Mouse (Mus musculus): ENCODE data around the gene Ugt1a6a.
"Not testable (repeated sequence)": the region's sequence is repeated elsewhere in the genome, so short reads cannot be mapped to it uniquely, and the experiment has no call there.

Gene Ugt1a6a

GRCm38 (mm10) chr1:88213766-88214461 is 79.3 kb downstream of the Ugt1a6a start:
- DNase-seq = no peak

DNA sequence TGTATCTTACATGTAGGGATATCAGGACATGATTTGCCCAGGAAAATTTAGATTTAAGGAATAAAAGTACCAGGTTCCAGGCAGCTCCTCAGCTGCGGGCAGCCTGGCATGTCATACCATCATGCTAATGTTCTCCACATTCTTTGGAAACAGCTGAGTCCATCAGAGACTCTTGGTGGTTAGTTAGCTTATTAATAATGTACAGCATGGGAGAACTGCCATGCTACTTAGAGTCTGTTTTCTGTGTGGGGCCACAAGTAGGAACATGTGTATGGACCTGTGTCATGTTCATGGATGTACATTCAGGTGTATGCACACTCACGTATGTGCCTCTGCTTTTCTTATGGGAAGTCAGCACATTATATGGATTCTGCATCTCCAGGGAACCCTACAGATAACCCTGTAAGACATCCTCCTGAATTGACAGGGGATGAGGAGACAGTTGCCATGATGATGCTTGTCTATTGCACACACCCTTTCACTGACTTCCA is 79.9 kb downstream of the Ugt1a6a start:
- DNase-seq = no peak

DNA sequence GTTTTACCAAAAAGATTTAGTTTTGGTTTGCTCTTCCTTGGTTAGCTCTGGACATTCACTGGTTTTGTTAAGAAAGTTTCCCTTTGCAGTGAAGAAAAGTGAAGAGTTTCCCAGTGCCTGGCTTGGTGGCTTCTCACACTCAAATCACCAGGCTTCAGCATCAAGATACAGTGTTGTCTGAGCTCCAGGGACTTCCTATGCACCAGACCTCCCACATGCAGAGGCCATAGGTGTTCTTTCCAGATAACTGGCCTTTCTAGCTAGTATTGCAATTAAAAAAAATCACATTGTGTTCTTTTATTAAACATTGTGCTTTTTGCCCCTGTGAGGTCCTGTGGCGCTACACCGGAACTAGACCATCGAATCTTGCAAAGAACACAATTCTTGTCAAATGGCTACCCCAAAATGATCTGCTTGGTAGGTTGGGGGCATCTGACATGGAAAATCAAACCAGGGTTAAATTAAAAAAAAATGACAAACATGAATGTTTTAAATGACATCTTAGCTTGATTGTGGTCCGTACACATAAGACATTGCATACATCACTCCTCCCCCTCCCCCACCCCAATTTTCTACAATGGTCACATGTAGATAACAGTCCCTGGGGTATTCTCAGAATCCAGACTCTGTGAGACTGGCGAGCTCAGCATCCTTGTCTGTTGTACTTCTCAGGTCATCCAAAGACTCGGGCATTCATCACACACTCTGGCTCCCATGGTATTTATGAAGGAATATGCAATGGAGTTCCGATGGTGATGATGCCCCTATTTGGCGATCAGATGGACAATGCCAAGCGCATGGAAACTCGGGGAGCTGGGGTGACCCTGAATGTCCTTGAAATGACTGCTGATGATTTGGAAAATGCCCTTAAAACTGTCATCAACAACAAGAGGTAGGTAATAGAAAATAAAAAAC is 81.1 kb downstream of the Ugt1a6a start:
- no peak for DNase-seq

DNA sequence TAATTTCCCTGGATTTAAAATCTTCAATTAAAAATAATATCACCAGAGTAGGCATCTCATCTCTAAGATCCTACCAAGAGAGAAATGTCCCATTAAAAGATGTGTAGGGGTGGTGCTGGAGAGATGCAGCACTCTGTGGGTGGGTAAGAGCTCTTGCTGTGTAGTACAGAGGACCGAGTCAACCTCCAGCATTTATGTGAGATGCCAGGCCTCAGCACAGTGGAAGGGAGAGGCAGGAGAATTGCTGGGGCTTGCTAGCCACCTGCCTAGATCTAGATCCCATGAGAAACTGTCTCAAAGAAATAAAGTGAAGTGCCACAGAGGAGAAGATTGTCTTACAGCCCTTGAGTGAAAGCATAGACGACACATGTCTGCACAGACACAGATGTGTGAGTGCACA is 81.9 kb downstream of the Ugt1a6a start:
- no peak for DNase-seq

GRCm38 (mm10) chr1:88217144-88217543 is 82.5 kb downstream of the Ugt1a6a start:
- DNase-seq = no peak

GRCm38 (mm10) chr1:88217576-88217975 is 83.0 kb downstream of the Ugt1a6a start:
- DNase-seq = no peak

DNA sequence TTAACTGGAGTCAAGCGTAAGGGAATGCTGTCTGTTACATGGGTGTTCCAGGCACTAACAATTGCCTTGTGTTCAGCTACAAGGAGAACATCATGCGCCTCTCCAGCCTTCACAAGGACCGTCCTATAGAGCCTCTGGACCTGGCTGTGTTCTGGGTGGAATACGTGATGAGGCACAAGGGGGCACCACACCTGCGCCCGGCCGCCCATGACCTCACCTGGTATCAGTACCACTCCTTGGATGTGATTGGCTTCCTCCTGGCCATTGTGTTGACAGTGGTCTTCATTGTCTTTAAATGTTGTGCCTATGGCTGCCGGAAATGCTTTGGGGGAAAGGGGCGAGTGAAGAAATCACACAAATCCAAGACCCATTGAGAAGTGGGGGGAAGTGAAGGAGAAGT is 83.4 kb downstream of the Ugt1a6a start:
- DNase-seq = no peak

DNA sequence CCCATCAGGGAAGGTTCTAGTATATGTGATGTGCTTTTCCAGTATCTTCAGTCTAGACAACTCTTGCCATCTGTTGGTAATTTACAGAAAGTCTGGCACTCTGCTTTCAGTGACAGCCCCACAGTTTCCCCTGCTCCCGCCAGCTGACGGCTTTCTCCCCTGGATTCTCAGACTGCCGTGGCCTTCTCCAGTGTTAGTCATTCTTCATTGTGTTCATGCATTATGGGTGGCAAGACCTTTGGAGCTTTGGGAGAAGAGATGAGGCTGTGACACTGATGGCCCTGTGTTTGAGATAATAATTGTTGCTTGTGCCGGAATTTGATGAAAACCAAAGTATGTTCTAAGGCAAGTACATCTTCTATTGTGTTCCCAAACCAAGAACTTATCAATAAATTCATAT is 84.0 kb downstream of the Ugt1a6a start:
- no peak for DNase-seq

DNA sequence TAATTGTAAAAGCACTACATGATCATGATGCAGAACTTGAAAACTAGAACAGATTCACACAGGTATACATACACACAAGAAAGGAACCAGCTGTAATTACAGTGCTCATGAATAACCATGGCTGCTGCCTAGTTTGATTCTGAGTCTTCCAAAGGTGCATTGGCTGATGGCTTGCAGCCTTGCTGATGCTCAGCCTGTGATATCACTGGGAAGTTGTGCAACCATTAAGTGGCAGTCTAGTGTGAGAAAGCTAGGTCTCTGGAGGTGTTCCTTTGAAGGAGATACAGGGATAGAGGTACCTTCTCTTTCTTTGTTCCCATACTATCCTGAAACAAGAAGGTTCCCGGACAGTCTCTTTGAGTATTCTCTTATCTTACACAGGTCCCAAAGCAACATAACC is 84.4 kb downstream of the Ugt1a6a start:
- DNase-seq = no peak

DNA sequence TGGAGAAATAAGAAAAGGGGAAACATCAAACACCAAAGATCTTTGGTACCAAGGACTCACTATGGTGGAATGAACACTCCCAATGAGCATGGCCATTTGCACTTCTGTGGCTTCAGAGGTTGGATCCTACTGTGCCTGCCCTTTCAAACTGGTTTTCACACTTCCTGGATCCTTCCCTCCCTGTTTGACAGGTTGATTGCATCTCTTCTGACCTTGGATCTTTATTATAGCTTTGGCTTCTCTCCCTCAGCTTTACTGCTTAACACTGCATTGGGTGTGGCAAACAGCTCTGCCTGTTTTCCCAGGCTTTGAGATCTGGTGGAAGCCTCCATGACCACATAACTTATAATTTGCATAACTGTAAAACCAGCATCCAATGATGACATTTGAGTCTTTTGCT is 85.7 kb downstream of the Ugt1a6a start:
- peak in 1 of 2 experiments; percentile 3 for DNase-seq

DNA sequence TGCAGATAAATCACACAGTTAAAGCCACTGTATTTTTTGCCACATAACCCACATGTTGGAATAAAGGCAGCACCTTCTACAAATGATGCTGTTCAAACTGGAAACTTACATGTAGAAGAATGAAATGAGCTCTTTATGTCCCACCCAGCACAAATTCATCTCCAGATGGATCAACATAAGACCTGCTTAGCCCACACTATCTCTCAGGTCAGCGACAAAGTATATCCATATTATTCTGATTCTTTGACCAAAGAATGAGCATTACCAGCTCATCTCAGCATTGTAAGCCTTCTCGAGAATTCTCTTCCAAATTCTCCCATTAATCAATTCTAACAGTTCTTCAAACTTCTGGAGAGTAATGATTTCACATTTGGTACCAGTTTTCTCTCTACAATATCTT is 87.6 kb downstream of the Ugt1a6a start:
- no peak for DNase-seq

GRCm38 (mm10) chr1:88223011-88223515 is 88.5 kb downstream of the Ugt1a6a start:
- not testable (repeated sequence) for DNase-seq

DNA sequence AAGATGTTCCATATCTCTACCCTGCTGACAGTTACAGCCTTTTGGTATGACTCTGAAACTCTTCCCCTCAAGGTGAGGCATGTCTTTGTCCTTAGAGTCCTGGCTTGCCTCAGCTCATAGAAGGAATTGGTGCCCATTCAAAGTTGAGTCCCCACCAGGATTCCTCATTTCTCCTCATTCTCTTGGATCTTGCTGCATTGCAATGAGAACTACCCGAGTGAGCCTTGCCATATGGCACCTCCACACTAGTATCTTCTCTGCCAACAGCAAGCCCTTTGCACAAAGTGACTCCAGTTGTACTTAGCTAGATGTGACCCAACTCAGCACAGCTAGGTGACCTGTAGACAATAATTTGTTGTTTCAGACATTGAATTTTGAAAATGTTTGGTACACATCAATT is 89.0 kb downstream of the Ugt1a6a start:
- peak in 1 of 2 experiments; percentile 4 for DNase-seq

DNA sequence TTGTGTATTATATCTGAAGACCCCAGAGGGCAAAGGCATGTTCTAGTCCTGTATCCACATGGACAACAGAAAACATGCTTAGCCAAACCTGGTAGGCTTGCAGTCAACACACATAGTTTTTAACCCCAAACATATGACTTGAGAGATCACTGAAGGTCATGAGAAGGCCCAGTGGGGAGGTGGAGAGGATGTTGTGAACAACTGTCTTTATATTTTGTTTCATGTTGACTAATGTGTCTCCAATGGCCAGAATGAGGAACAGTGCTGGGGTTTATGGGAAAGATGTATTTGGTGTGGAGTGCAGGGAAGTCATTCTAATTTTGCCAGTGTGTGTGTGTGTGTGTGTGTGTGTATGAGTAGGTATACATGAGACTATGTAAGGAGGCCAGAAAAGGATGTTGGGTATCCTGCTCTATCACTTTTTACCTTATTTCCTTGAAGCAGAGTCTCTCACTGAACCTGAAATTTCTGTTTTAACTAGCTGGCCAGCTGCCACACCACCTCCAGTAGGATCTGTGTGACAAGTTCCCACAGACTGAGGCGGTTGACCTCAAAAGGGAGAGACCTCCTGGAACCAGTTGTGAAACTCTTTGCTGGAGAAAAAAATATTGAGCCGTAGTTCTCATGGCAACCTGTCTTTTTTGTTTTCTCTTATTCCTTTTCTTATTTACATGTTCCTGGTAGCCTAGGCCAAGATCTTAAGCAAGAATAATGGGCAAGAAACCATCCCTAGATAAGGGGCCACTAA is 89.6 kb downstream of the Ugt1a6a start:
- DNase-seq = peak; percentile 16 to 25

GRCm38 (mm10) chr1:88225301-88225700 is 90.7 kb downstream of the Ugt1a6a start:
- not testable (repeated sequence) for DNase-seq

DNA sequence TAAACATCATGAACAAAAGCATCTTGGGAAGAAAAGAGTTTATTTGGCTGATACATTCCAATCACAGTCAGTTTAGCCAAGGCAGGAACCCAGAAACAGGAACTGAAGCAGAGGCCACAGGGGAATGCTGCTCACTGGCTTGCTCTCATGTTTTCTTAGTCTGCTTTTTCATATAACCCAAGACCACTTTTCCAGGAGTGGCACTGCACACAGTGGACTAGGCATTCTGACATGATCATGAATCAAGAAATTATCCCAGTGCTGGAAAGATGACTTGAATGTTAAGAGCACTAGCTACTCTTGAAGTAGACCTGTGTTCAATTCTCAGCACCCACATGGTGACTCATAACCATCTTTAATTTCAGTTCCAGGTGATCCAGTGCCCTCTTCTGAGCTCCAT is 91.1 kb downstream of the Ugt1a6a start:
- DNase-seq = peak in 1 of 2 experiments; percentile 3

DNA sequence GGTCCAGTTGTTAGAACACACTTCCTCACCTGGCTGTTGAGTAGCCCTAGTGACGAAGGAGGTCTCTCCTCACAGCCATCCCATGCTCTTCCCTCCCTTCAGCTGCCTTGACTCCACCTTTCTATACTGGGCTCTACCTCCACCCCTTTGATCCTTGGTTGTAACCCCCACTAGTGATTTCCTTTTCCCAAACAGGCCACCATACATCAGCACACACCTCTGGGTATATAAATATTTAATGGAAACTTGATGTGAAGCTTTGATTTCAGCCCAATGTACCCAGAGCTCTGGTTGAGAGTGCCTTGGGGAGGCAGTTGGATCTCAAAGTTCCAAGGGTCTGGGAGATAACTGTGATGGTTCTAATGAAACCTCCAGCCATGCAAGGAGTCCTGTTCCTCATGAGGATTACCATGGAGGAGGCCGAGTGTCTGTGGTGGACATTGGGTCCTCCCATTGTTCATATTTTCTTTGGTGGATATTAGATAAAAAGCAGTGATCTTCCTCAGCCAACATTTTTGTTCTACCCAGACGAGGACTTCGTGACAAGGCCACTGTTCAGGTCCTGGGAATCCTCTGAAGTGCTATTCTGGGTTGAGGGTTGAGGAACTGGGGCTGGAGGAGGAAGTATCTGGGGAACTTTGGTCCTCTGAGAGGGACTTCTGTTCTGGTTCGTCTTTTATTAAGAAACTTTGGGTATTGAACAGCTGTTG is 92.2 kb downstream of the Ugt1a6a start, which contains the start of gene Mroh2a:
Mroh2a (plus strand) TSS at position 317 of the 710 bp plus-strand sequence.
- peak; percentile 3 to 6 for DNase-seq

DNA sequence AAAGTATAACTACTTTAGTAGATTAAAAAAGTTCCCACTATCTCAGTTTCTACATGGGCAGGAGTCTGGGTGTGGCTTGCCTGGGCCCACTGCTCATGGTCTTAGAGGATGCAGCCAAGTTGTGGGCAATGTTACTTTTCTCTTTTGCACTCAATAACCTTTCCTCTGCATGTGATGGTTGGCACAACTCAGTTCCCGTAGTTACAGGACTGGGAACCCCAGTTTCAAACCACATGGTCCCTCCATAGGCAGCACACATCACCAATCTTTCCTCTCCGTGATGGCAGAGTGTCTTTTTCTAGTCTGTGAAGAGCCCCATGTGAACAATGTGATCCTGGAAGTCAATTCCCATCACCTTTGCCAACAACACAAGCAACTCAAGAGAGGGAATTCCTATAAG is 92.9 kb downstream of the Ugt1a6a start:
- no peak for DNase-seq

- DNase-seq = peak; percentile 5 to 8
Observed at GRCm38 (mm10) chr1:88228121-88228520, 93.5 kb downstream of the Ugt1a6a start.

GRCm38 (mm10) chr1:88229566-88229965 is 95.0 kb downstream of the Ugt1a6a start:
- DNase-seq = no peak

DNA sequence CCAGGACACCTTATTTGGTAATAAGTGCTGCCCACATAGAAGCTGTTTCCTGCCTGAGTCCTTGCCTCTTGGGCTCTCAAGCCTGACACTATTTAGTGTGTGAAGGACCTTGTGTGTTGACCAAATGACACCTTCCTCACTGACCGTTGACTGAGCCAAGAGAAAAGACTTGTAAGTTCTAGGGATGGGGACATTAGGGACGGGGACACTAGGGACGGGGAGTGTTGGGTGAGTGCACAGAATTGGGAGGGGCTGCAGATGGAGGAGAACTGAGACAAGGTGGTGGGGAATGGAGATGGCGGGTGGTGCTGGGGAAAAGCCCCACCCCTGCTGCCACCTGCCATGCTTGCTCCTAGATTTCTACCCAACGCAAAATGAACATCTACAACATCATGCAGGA is 95.4 kb downstream of the Ugt1a6a start:
- DNase-seq = peak in 1 of 2 experiments; percentile 3

GRCm38 (mm10) chr1:88230421-88230820 is 95.8 kb downstream of the Ugt1a6a start:
- peak in 1 of 2 experiments; percentile 4 for DNase-seq

All from kidney, postnatal 4 days (tissue).